Mouse (Mus musculus) liver, embryonic 13.5 days (tissue): ENCODE results near the gene Ccn1. TPM values are rescaled to one million over a fixed set of nuclear protein-coding genes. Genes with fewer than 3 reads are reported as not detected.

Experiments
- ATAC-seq: fragments of 200-750 bp; cut with Nextera tagmentation; 2 replicates; pipeline ENCODE4 v1.8.0; 2017; ENCODE audit warnings: low read depth, mild to moderate bottlenecking, moderate number of reproducible peaks, moderate library complexity
- DNase-seq: peaks from one replicate; pipeline ENCODE4 v3.0.0; 2022
- H3K27ac ChIP-seq: fragments of 300-500 bp; sonication (generic); 2 replicates; pipeline ENCODE4 v1.5.1; 2015; ENCODE audit warnings: moderate library complexity, mild to moderate bottlenecking, inconsistent platforms
- H3K27me3 ChIP-seq: fragments of 300-500 bp; sonication (generic); 2 replicates; pipeline ENCODE4 v1.6.1; 2015; ENCODE audit warnings: mild to moderate bottlenecking, inconsistent platforms
- H3K36me3 ChIP-seq: fragments of 300-500 bp; sonication (generic); 2 replicates; pipeline ENCODE4 v1.6.1; 2015; ENCODE audit warnings: mild to moderate bottlenecking, inconsistent platforms
- H3K4me1 ChIP-seq: fragments of 300-500 bp; sonication (generic); replicated peaks from 2 replicates; pipeline ENCODE4 v1.6.1; 2015; ENCODE audit warnings: inconsistent platforms
- H3K4me2 ChIP-seq: fragments of 300-500 bp; sonication (generic); 2 replicates; pipeline ENCODE4 v1.6.1; 2015; ENCODE audit warnings: inconsistent platforms, mild to moderate bottlenecking, moderate library complexity
- H3K4me3 ChIP-seq: fragments of 300-500 bp; sonication (generic); replicated peaks from 2 replicates; pipeline ENCODE4 v1.5.1; 2015; ENCODE audit warnings: mild to moderate bottlenecking, inconsistent platforms
- H3K9ac ChIP-seq: fragments of 300-500 bp; sonication (generic); 2 replicates; pipeline ENCODE4 v1.6.1; 2015; ENCODE audit warnings: mild to moderate bottlenecking, inconsistent platforms
- H3K9me3 ChIP-seq: fragments of 300-500 bp; sonication (generic); replicated peaks from 2 replicates; pipeline ENCODE4 v1.6.1; 2016; ENCODE audit warnings: inconsistent platforms
- WGBS: fragments of 180-500 bp; shearing (Covaris S2); methylation state at CpG from one replicate; pipeline ENCODE4 v1.1.7; 2015; ENCODE audit not compliant: insufficient replicate concordance; 5-methylcytosine and 5-hydroxymethylcytosine counted together
- polyA plus RNA-seq: library from polyadenylated mRNA; unstranded; fragments of >200 nt; fragmentation: Nextera tagmentation; extraction: Ambion mirVana; gene quantifications from 2 replicates; pipeline ENCODE4 v1.2.1, GENCODE M21; 2015

Gene Ccn1
- polyA plus RNA-seq, 1 experiment from 2014 or later = 7.5 TPM

DNA sequence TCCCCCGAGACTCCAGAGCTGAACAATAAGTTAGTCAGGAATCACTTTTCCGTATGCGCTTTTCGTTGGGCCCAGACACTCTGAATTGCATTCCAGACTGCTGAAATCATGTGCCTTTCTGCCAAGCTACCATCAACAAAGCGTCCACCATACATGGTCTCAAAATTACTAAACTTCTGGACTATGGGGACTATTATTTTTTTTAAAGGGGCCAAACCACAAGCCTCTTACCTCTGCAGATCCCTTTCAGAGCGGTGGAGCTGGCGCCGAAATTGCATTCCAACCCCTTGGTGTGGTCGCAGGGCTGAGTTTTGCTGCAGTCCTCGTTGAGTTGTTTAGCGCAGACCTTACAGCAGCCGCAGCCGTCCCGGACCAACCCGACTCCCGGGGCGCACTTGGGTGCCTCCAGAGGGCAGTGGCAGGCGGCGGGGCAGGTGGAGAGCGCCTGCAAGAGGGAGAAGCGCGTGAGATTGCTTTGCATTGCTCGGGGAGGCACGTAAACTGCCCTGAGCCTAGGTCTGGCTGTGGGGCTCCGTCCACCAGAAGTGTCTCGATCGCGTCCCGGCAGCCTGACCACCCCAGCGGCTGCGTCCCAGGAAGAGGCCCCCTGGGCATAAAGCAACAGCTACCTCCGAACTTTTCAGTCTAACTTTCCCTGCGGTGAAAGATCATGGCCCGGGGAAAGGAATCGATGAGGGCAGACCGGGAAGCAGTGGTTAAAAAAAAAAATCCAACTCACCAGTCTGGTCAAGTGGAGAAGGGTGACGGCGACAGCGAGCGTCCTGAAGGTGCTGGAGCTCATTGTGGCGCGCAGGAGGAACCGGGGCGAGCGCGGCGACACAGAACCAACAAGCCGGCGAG lies 560 bp downstream of the Ccn1 start:
- H3K4me2 ChIP-seq = peak overlapping the region; percentile 52
- H3K36me3 ChIP-seq = no peaks in the 10 kb centered on the region
- H3K27ac ChIP-seq = peak overlapping the region; percentile 39; the same call in 1 of the 2 replicates
- peaks cover 69% of the 10 kb centered on the region for H3K27me3 ChIP-seq
- DNase-seq (no peak), ATAC-seq (no peak)
- no peaks in the 10 kb centered on the region for H3K9me3 ChIP-seq
- WGBS = 2% methylated on average over 49 of the region's 49 CpGs
- H3K9ac ChIP-seq = peak overlapping the region; percentile 61
- peaks cover 18% of the 10 kb centered on the region for H3K4me1 ChIP-seq
- peak overlapping the region; percentile 55 for H3K4me3 ChIP-seq

- ATAC-seq (no peak), DNase-seq (no peak)
- peak overlapping the region; percentile 55 for H3K4me3 ChIP-seq
- 0 out of 2 replicates have a peak overlapping the region, but pooled peaks have one; percentile 61 for H3K9ac ChIP-seq
- no peak overlapping the region for H3K27ac ChIP-seq
- H3K27me3 ChIP-seq = peaks cover 62% of the 10 kb centered on the region
- H3K36me3 ChIP-seq = no peaks in the 10 kb centered on the region
- H3K4me1 ChIP-seq = peaks cover 18% of the 10 kb centered on the region
- H3K9me3 ChIP-seq = no peaks in the 10 kb centered on the region
- peak overlapping the region; percentile 52 for H3K4me2 ChIP-seq
- WGBS = 27% methylated on average over 26 of the region's 26 CpGs
Observed at GRCm38 (mm10) chr3:145648097-145648931, 1.5 kb downstream of the Ccn1 start.

DNA sequence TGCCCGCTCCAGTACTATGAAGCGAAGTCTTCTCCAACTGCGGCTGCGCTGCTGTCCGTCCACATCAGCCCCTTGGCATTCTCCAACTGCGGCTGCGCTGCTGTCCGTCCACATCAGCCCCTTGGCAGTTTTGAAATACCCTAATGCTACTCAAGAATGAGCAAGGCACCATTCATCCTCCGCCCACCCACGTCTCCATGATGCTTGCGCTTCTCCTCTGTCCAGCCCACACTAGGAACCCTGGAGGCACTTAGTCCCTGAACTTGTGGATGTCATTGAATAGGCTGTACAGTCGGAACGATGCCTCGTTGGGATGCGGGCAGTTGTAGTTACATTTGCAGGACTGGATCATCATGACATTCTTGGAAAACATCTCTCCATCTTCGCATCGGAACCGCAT lies 2.4 kb downstream of the Ccn1 start:
- no peak overlapping the region for H3K4me2 ChIP-seq
- H3K9ac ChIP-seq = no peak overlapping the region
- ATAC-seq (no peak), DNase-seq (no peak)
- H3K9me3 ChIP-seq = no peaks in the 10 kb centered on the region
- H3K36me3 ChIP-seq = no peaks in the 10 kb centered on the region
- no peak overlapping the region for H3K4me3 ChIP-seq
- no peak overlapping the region for H3K27ac ChIP-seq
- peaks cover 53% of the 10 kb centered on the region for H3K27me3 ChIP-seq
- 83% methylated on average over 18 of the region's 18 CpGs for WGBS
- H3K4me1 ChIP-seq = peaks cover 12% of the 10 kb centered on the region

- 68% methylated on average over 2 of the region's 2 CpGs for WGBS
- DNase-seq = no peak
Observed at GRCm38 (mm10) chr3:145646666-145647065, 3.1 kb downstream of the Ccn1 start.

DNA sequence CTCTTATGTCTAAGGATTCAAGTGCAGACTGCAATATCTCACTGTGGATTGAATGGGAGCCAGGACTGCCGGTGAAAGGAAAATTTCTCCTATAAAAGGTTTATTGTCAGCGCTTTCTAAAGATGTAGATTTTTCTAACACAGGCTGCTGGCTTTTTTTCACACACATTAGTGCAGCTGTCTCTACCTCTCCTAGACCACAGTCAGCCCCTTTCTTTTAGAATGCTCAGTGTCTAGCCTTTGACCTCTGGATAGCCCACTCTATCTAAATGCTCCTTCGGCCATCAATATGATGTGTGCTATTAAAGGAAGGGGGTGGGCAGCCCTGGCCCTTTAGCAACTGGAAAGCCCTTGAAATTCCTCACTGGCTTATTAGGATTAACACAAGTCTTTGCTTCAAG lies 3.8 kb downstream of the Ccn1 start:
- ATAC-seq = no peak
- DNase-seq = no peak
- no peaks in the 10 kb centered on the region for H3K36me3 ChIP-seq
- H3K9ac ChIP-seq = no peak overlapping the region
- 69% methylated on average over 3 of the region's 3 CpGs for WGBS
- peaks cover 39% of the 10 kb centered on the region for H3K27me3 ChIP-seq
- H3K4me2 ChIP-seq = no peak overlapping the region
- H3K9me3 ChIP-seq = no peaks in the 10 kb centered on the region
- no peak overlapping the region for H3K4me3 ChIP-seq
- H3K27ac ChIP-seq = no peak overlapping the region
- H3K4me1 ChIP-seq = peaks cover 6% of the 10 kb centered on the region; the same call in 1 of the 2 replicates

More at GRCm38 (mm10) chr3:145646666-145647065, 3.1 kb downstream of the Ccn1 start:
- H3K4me3 ChIP-seq = no peak overlapping the region
- H3K27me3 ChIP-seq = peaks cover 45% of the 10 kb centered on the region
- H3K9me3 ChIP-seq = no peaks in the 10 kb centered on the region
- no peak overlapping the region for H3K4me2 ChIP-seq
- H3K4me1 ChIP-seq = peaks cover 6% of the 10 kb centered on the region
- no peak overlapping the region for H3K9ac ChIP-seq
- ATAC-seq = no peak
- H3K36me3 ChIP-seq = no peaks in the 10 kb centered on the region
- no peak overlapping the region for H3K27ac ChIP-seq

- H3K4me2 ChIP-seq = no peak overlapping the region
- WGBS = 67% methylated on average over 6 of the region's 6 CpGs
- H3K36me3 ChIP-seq = no peaks in the 10 kb centered on the region
- no peak overlapping the region for H3K9ac ChIP-seq
- no peak overlapping the region for H3K27ac ChIP-seq
- H3K27me3 ChIP-seq = peaks cover 33% of the 10 kb centered on the region
- no peak for DNase-seq
- peaks cover 6% of the 10 kb centered on the region; the same call in 1 of the 2 replicates for H3K4me1 ChIP-seq
- no peak for ATAC-seq
- no peak overlapping the region for H3K4me3 ChIP-seq
- H3K9me3 ChIP-seq = no peaks in the 10 kb centered on the region
Observed at GRCm38 (mm10) chr3:145645463-145645862, 4.3 kb downstream of the Ccn1 start.

DNA sequence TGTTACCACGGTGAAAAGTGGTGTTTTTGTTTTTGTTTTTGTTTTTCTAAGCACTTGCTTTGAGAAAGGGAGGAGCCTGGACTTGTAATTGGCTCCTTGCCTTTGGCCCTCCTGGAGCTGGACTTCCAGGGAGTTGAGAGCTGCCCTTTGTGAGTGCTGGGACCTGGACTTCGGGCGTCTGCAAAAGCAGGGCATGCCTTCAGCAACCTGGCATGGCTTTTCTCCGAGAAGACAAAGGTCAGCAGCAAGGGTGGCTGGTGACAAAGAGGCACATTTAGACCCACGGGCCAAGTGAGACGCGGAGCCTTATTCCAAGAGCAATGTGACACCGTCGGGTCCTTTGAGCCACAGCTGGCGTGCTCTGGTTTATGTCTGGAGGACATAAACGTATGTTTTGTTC lies 6.9 kb downstream of the Ccn1 start:
- 61% methylated on average over 11 of the region's 11 CpGs for WGBS
- no peaks in the 10 kb centered on the region for H3K9me3 ChIP-seq
- H3K4me3 ChIP-seq = no peak overlapping the region
- H3K27me3 ChIP-seq = peaks cover 7% of the 10 kb centered on the region
- no peak for ATAC-seq
- H3K4me1 ChIP-seq = no peaks in the 10 kb centered on the region
- no peak overlapping the region for H3K4me2 ChIP-seq
- H3K9ac ChIP-seq = no peak overlapping the region
- H3K27ac ChIP-seq = no peak overlapping the region
- H3K36me3 ChIP-seq = no peaks in the 10 kb centered on the region
- no peak for DNase-seq

- no peaks in the 10 kb centered on the region for H3K4me1 ChIP-seq
- no peak for ATAC-seq
Observed at GRCm38 (mm10) chr3:145641878-145642277, 7.9 kb downstream of the Ccn1 start.

DNA sequence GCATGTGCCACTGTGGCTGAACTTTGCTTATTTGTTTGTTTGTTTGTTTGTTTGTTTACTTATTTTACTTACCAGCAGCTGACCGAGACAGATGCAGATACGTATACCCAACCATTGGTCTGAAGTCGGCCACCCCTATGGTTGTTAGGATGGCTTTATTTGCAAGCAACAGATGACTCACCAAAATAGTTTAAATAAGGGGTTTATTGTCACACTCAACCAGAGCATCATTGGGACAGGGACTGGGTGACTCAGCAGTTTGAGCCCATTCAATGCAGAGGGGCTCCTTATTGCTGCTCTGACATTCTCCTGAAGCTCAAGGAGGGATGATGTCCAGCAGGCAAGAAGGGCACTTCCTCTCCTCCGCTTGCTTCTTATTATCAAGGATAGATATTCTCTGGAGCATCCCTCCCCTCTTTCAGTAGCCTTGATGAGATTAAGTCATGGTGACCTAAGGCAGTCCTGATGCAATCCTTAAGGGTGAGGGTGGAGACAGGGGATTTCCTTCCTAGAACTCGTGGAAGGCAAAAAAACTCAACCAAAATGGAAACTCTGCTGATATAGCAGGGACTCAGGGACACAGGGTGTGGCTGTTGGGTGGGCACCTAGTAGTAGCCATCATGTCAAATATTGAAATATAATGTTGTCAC lies 8.6 kb downstream of the Ccn1 start:
- WGBS = 53% methylated on average over 5 of the region's 5 CpGs
- Histone ChIP-seq H3K36me3 (no peaks in the 10 kb centered on the region), H3K9me3 (no peaks in the 10 kb centered on the region), H3K27ac (no peak overlapping the region), H3K27me3 (no peaks in the 10 kb centered on the region), H3K4me1 (no peaks in the 10 kb centered on the region), H3K4me3 (no peak overlapping the region), H3K4me2 (no peak overlapping the region), H3K9ac (no peak overlapping the region)
- DNase-seq = no peak
- ATAC-seq = no peak

More at GRCm38 (mm10) chr3:145641878-145642277, 7.9 kb downstream of the Ccn1 start:
- Histone ChIP-seq H3K27ac (no peak overlapping the region), H3K27me3 (no peaks in the 10 kb centered on the region), H3K9ac (no peak overlapping the region), H3K9me3 (no peaks in the 10 kb centered on the region), H3K36me3 (no peaks in the 10 kb centered on the region), H3K4me3 (no peak overlapping the region), H3K4me2 (no peak overlapping the region)
- no peak for DNase-seq
- 55% methylated on average over 3 of the region's 3 CpGs for WGBS

DNA sequence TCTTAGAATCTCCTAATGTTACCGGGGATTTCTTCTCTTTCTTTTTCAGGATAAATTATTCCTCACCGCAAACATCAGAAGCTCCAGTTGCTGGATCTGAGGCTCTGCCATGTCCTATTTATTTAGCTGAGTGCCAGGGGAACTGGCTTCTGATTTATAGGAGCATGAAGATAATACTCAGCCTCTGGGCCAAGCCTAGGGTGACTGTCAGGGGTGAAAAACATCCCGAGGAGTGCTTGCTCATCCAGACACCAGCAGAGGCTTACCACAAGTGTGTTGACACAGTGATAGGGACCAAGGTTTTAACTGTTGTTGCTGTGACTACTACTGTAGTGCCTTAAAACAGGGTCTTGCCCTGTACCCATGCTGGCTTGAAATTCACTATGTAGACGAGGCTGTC lies 9.2 kb downstream of the Ccn1 start:
- WGBS = 64% methylated on average over 4 of the region's 4 CpGs
- ATAC-seq = no peak
- no peaks in the 10 kb centered on the region for H3K27me3 ChIP-seq
- no peak overlapping the region for H3K4me2 ChIP-seq
- no peaks in the 10 kb centered on the region for H3K36me3 ChIP-seq
- no peak overlapping the region for H3K27ac ChIP-seq
- no peaks in the 10 kb centered on the region for H3K9me3 ChIP-seq
- H3K4me3 ChIP-seq = no peak overlapping the region
- DNase-seq = no peak
- H3K9ac ChIP-seq = no peak overlapping the region
- H3K4me1 ChIP-seq = no peaks in the 10 kb centered on the region

DNA sequence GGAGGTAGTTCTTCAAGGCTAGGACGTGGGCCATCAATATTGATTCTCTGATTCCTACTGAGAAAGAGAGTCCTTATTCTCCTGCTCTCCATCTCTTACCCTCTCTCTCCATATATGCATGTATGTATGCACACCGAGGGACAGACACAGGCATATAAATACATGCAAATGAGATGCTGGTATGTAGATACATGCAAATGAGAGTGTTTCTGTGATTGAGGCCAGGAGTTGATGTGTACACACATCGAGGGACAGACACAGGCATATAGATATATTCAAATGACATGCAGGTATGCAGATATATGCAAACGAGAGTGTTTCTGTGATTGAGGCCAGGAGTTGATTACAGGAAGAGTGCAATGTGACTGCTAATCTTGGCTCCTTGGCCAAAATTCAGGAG lies 9.6 kb downstream of the Ccn1 start:
- H3K4me1 ChIP-seq = no peaks in the 10 kb centered on the region
- no peak overlapping the region for H3K27ac ChIP-seq
- H3K4me3 ChIP-seq = no peak overlapping the region
- no peak overlapping the region for H3K9ac ChIP-seq
- no peaks in the 10 kb centered on the region for H3K9me3 ChIP-seq
- no peak overlapping the region for H3K4me2 ChIP-seq
- ATAC-seq = no peak
- 60% methylated on average over 4 of the region's 4 CpGs for WGBS
- H3K27me3 ChIP-seq = no peaks in the 10 kb centered on the region
- H3K36me3 ChIP-seq = no peaks in the 10 kb centered on the region
- no peak for DNase-seq
